8 mouse cellular contexts compared by ENCODE assay signal in the genomic region with DNA sequence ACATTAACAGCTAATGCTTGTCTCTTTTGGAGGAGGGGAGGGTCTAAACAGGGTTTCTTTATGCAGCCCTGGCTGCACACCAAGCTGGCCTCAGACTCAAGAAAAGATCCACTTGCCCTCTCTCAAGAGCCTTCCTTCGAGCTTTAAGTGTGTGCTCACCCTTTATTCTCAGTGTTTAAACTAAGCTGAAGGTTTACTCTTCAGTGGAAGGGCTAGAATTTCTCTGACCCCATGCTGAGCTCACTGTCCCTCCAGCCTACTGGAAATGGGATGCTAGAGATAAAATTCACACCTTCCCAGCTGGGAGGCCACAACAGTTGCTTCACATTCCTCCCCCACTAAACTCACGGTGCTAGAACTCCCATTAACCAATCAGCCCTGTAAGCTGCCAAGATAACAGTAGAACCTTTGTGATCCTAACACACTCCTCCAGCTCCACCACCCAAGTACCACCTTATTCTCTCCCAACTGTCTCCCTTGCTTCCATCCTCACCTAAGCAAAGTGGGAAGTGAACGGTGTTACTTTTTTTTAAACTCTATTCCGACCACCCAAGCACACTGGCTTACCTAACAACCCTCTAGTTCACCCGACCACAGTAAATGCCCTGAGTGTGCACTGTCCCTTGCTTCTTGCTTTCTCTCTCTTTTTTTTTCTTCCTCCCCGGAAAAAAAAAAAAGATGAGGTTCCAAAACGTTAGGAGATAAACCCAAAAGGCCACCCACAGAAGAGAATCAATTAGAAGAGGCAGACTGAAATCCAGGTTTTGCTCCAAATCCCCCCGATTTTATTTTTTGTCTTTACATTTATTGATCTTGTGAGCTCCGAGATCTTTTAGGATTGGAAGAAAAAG. TPM values are rescaled to one million over a fixed set of nuclear protein-coding genes. Genes with fewer than 3 reads are reported as not detected.
DNase-seq lines count a peak whose midpoint lies in the region; ATAC-seq and TF ChIP-seq lines count a peak whose summit lies in the region.

No protein-coding gene starts in this region.

- TF ChIP-seq CTCF in gastrocnemius, adult 2 months (IDR thresholded peaks at IDR 0.05), result no peak
- no peak for TF ChIP-seq CTCF in G1E (IDR thresholded peaks at IDR 0.05; ENCODE audit: low read depth, low read length)
- TF ChIP-seq CTCF in forebrain, postnatal 0 days (IDR thresholded peaks at IDR 0.05; ENCODE audit: low read depth), result no peak

- H3K36me3 ChIP-seq in G1E (replicated peaks), result peaks cover 2% of the 10 kb centered on the region
- no peaks in the 10 kb centered on the region for H3K36me3 ChIP-seq in forebrain, postnatal 0 days (ENCODE audit: insufficient read depth)

- no peak for DNase-seq in gastrocnemius, adult 2 months
- no peak for DNase-seq in gastrocnemius, adult 8-10 months (ENCODE audit: low spot score in 2 of 2)
- no peak for DNase-seq in G1E (ENCODE audit: low spot score)
- peak; percentile 0 for DNase-seq in forebrain, postnatal 0 days
- peak; percentile 38 for DNase-seq in lung, postnatal 36 days
- DNase-seq in spleen, adult 18-20 months, result no peak
- DNase-seq in left cerebral cortex, postnatal 10 days (ENCODE audit: extremely low spot score in 1 of 2, low spot score in 2 of 2), result no peak
- no peak for DNase-seq in thymus, postnatal 10 days (ENCODE audit: low spot score in 2 of 2)

- H3K4me1 ChIP-seq in G1E (ENCODE audit: insufficient read depth, low read depth, low read length), result peaks cover 18% of the 10 kb centered on the region
- H3K4me1 ChIP-seq in forebrain, postnatal 0 days (ENCODE audit: insufficient read depth), result no peaks in the 10 kb centered on the region

- H3K9ac ChIP-seq in forebrain, postnatal 0 days, result peak overlapping the region; percentile 78; the same call in 1 of the 2 replicates

- peak overlapping the region; percentile 48 for H3K4me2 ChIP-seq in forebrain, postnatal 0 days (ENCODE audit: low read depth)

- H3K27ac ChIP-seq in gastrocnemius, adult 2 months, result peak overlapping the region; percentile 24; the same call in 1 of the 2 replicates
- H3K27ac ChIP-seq in forebrain, postnatal 0 days (ENCODE audit: low read depth, low read length), result 0 out of 2 replicates have a peak overlapping the region, but pooled peaks have one; percentile 21

- H3K27me3 ChIP-seq in G1E (ENCODE audit: insufficient read depth, low read length), result no peaks in the 10 kb centered on the region
- no peaks in the 10 kb centered on the region for H3K27me3 ChIP-seq in forebrain, postnatal 0 days (ENCODE audit: insufficient read depth, low read length)

- 36% methylated on average over 9 of the region's 9 CpGs for WGBS in forebrain, postnatal 0 days

- no peaks in the 10 kb centered on the region for H3K9me3 ChIP-seq in G1E (replicated peaks)
- H3K9me3 ChIP-seq in forebrain, postnatal 0 days (ENCODE audit: low read length), result no peaks in the 10 kb centered on the region

- intact Hi-C loops in gastrocnemius, adult 2 months (cut with DNase I), result loop anchor here (5.0 to 10.0 kb wide), 3 partner anchors 107 to 1435 kb away; partner anchors contain the start of gene Mbtps2
- intact Hi-C loops in left cerebral cortex, postnatal 10 days (cut with DNase I), result no loop called here

- ATAC-seq in G1E (ENCODE audit: extremely low read depth, insufficient number of reproducible peaks, low FRiP score, poor library complexity, severe bottlenecking), result no peak
- ATAC-seq in forebrain, postnatal 0 days, result no peak

- peak overlapping the region; percentile 83 for H3K4me3 ChIP-seq in gastrocnemius, adult 2 months
- peak overlapping the region; percentile 77; the same call in 1 of the 2 replicates for H3K4me3 ChIP-seq in G1E (ENCODE audit: low read depth, low read length)
- H3K4me3 ChIP-seq in forebrain, postnatal 0 days (ENCODE audit: low read depth, low read length), result peak overlapping the region; percentile 55

RNA-seq across cellular contexts. Expression of gene Sms, which starts 2.0 kb away (rescaled TPM):
- 10 to 100 TPM; 39.0 to 87.5 TPM for total RNA-seq in gastrocnemius, adult 2 months (2021)
- 100 to 1,000 TPM in 1 of 4 experiments, 10 to 100 TPM in 3; 61.4 to 129 (median 75.3) TPM for total RNA-seq in gastrocnemius, adult 8-10 months (2022)
- total RNA-seq in G1E (2014; fragmentation: Nextera tagmentation), result 79.9 and 80.6 TPM in 2 replicates
- total RNA-seq in G1E (2017), result 76.3 and 80.2 TPM in 2 replicates
- 35.5 and 37.0 TPM in 2 replicates for polyA plus RNA-seq in G1E (2012)
- total RNA-seq in forebrain, postnatal 0 days (2014; rRNA removed), result 153 and 154 TPM in 2 replicates
- 146 and 159 TPM in 2 replicates for polyA plus RNA-seq in forebrain, postnatal 0 days (2015; fragmentation: Nextera tagmentation; extraction: Ambion mirVana)
- total RNA-seq in left cerebral cortex, postnatal 10 days (2021), result 10 to 100 TPM; 88.7 to 91.8 TPM

Comparison
In these comparisons a context has a peak if more than half of its experiments do, and no peak if none do; other contexts are left out.
1. DNase-seq: peak in forebrain, postnatal 0 days (single experiment) and lung, postnatal 36 days (single experiment); none in gastrocnemius, adult 2 months (single experiment), gastrocnemius, adult 8-10 months (0 of 2), G1E (single experiment), spleen, adult 18-20 months (0 of 2), left cerebral cortex, postnatal 10 days (0 of 2) and thymus, postnatal 10 days (0 of 2).
2. Peak in every context shown above with its lines, with median percentiles within 50 percentile points of each other: H3K4me3 ChIP-seq.